Mouse (Mus musculus): ENCODE data around the gene Sumo1. TPM values are rescaled to one million over a fixed set of nuclear protein-coding genes. Genes with fewer than 3 reads are reported as not detected.
A peak's percentile ranks its signal among the peaks of the same experiment; 100 is the strongest.

Sumo1 gene
- polyA plus RNA-seq, 1 experiment: 21.8 TPM

- H3K27ac ChIP-seq (ENCODE audit: control insufficient read depth, insufficient read depth, low read length): no peak overlapping the region
- no peaks in the 10 kb centered on the region for H3K36me3 ChIP-seq (ENCODE audit: control insufficient read depth, insufficient read depth, low read length)
- no peak for DNase-seq
- no peak overlapping the region for H3K4me3 ChIP-seq (ENCODE audit: control insufficient read depth, insufficient read depth, low read length)
- no peaks in the 10 kb centered on the region for H3K27me3 ChIP-seq (ENCODE audit: control insufficient read depth, insufficient read depth, low read length)
- TF ChIP-seq POLR2A (IDR thresholded peaks at IDR 0.05; ENCODE audit: control insufficient read depth, extremely low read depth, insufficient read depth, low read length, poor library complexity) (no peak), CTCF (IDR thresholded peaks at IDR 0.05; ENCODE audit: borderline replicate concordance, control insufficient read depth, extremely low read depth, insufficient read depth, low read length, poor library complexity) (no peak)
- H3K4me1 ChIP-seq (replicated peaks; ENCODE audit: control insufficient read depth, insufficient read depth, low read length): peaks cover 14% of the 10 kb centered on the region
- WGBS: 96% methylated on average over 4 of the region's 4 CpGs
Observed at GRCm38 (mm10) chr1:59609458-59609857, 61.2 kb downstream of the Sumo1 start.

GRCm38 (mm10) chr1:59608920-59609319 is 61.7 kb downstream of the Sumo1 start:
- DNase-seq: peak; percentile 63

GRCm38 (mm10) chr1:59608125-59608762 is 62.4 kb downstream of the Sumo1 start:
- Histone ChIP-seq H3K27ac (ENCODE audit: control insufficient read depth, insufficient read depth, low read length) (peak overlapping the region; percentile 5), H3K27me3 (ENCODE audit: control insufficient read depth, insufficient read depth, low read length) (no peaks in the 10 kb centered on the region), H3K36me3 (ENCODE audit: control insufficient read depth, insufficient read depth, low read length) (no peaks in the 10 kb centered on the region), H3K4me1 (replicated peaks; ENCODE audit: control insufficient read depth, insufficient read depth, low read length) (peaks cover 21% of the 10 kb centered on the region), H3K4me3 (ENCODE audit: control insufficient read depth, insufficient read depth, low read length) (no peak overlapping the region)
- 82% methylated on average over 7 of the region's 7 CpGs for WGBS
- no peak for TF ChIP-seq CTCF (IDR thresholded peaks at IDR 0.05; ENCODE audit: borderline replicate concordance, control insufficient read depth, extremely low read depth, insufficient read depth, low read length, poor library complexity)
- no peak for TF ChIP-seq POLR2A (IDR thresholded peaks at IDR 0.05; ENCODE audit: control insufficient read depth, extremely low read depth, insufficient read depth, low read length, poor library complexity)
- no peak for DNase-seq

More at GRCm38 (mm10) chr1:59608920-59609319, 61.7 kb downstream of the Sumo1 start:
- Histone ChIP-seq H3K4me3 (ENCODE audit: control insufficient read depth, insufficient read depth, low read length) (no peak overlapping the region), H3K36me3 (ENCODE audit: control insufficient read depth, insufficient read depth, low read length) (no peaks in the 10 kb centered on the region), H3K27me3 (ENCODE audit: control insufficient read depth, insufficient read depth, low read length) (no peaks in the 10 kb centered on the region), H3K27ac (ENCODE audit: control insufficient read depth, insufficient read depth, low read length) (peak overlapping the region; percentile 47; the same call in 1 of the 2 replicates), H3K4me1 (replicated peaks; ENCODE audit: control insufficient read depth, insufficient read depth, low read length) (peaks cover 18% of the 10 kb centered on the region)
- TF ChIP-seq POLR2A (IDR thresholded peaks at IDR 0.05; ENCODE audit: control insufficient read depth, extremely low read depth, insufficient read depth, low read length, poor library complexity): no peak
- TF ChIP-seq CTCF (IDR thresholded peaks at IDR 0.05; ENCODE audit: borderline replicate concordance, control insufficient read depth, extremely low read depth, insufficient read depth, low read length, poor library complexity): no peak
- 45% methylated on average over 5 of the region's 5 CpGs for WGBS

GRCm38 (mm10) chr1:59607071-59607470 is 63.6 kb downstream of the Sumo1 start:
- no peak for TF ChIP-seq CTCF (IDR thresholded peaks at IDR 0.05; ENCODE audit: borderline replicate concordance, control insufficient read depth, extremely low read depth, insufficient read depth, low read length, poor library complexity)
- no peak for TF ChIP-seq POLR2A (IDR thresholded peaks at IDR 0.05; ENCODE audit: control insufficient read depth, extremely low read depth, insufficient read depth, low read length, poor library complexity)
- DNase-seq: no peak
- Histone ChIP-seq H3K4me1 (replicated peaks; ENCODE audit: control insufficient read depth, insufficient read depth, low read length) (peaks cover 31% of the 10 kb centered on the region), H3K27ac (ENCODE audit: control insufficient read depth, insufficient read depth, low read length) (no peak overlapping the region), H3K27me3 (ENCODE audit: control insufficient read depth, insufficient read depth, low read length) (no peaks in the 10 kb centered on the region), H3K4me3 (ENCODE audit: control insufficient read depth, insufficient read depth, low read length) (no peak overlapping the region), H3K36me3 (ENCODE audit: control insufficient read depth, insufficient read depth, low read length) (no peaks in the 10 kb centered on the region)
- 94% methylated on average over 7 of the region's 7 CpGs for WGBS

- WGBS: 97% methylated on average over 13 of the region's 13 CpGs
- no peak for DNase-seq
- TF ChIP-seq POLR2A (IDR thresholded peaks at IDR 0.05; ENCODE audit: control insufficient read depth, extremely low read depth, insufficient read depth, low read length, poor library complexity): no peak
- no peak for TF ChIP-seq CTCF (IDR thresholded peaks at IDR 0.05; ENCODE audit: borderline replicate concordance, control insufficient read depth, extremely low read depth, insufficient read depth, low read length, poor library complexity)
- no peaks in the 10 kb centered on the region for H3K27me3 ChIP-seq (ENCODE audit: control insufficient read depth, insufficient read depth, low read length)
- H3K4me3 ChIP-seq (ENCODE audit: control insufficient read depth, insufficient read depth, low read length): no peak overlapping the region
- H3K4me1 ChIP-seq (replicated peaks; ENCODE audit: control insufficient read depth, insufficient read depth, low read length): peaks cover 35% of the 10 kb centered on the region
- H3K36me3 ChIP-seq (ENCODE audit: control insufficient read depth, insufficient read depth, low read length): no peaks in the 10 kb centered on the region
- H3K27ac ChIP-seq (ENCODE audit: control insufficient read depth, insufficient read depth, low read length): no peak overlapping the region
Observed at GRCm38 (mm10) chr1:59606479-59606878, 64.2 kb downstream of the Sumo1 start.

GRCm38 (mm10) chr1:59603893-59604292 is 66.7 kb downstream of the Sumo1 start:
- no peak for DNase-seq
- no peak overlapping the region for H3K27ac ChIP-seq (ENCODE audit: control insufficient read depth, insufficient read depth, low read length)
- TF ChIP-seq CTCF (IDR thresholded peaks at IDR 0.05; ENCODE audit: borderline replicate concordance, control insufficient read depth, extremely low read depth, insufficient read depth, low read length, poor library complexity) (no peak), POLR2A (IDR thresholded peaks at IDR 0.05; ENCODE audit: control insufficient read depth, extremely low read depth, insufficient read depth, low read length, poor library complexity) (no peak)
- WGBS: 82% methylated on average over 11 of the region's 11 CpGs
- H3K27me3 ChIP-seq (ENCODE audit: control insufficient read depth, insufficient read depth, low read length): no peaks in the 10 kb centered on the region
- no peaks in the 10 kb centered on the region for H3K36me3 ChIP-seq (ENCODE audit: control insufficient read depth, insufficient read depth, low read length)
- peaks cover 35% of the 10 kb centered on the region for H3K4me1 ChIP-seq (replicated peaks; ENCODE audit: control insufficient read depth, insufficient read depth, low read length)
- H3K4me3 ChIP-seq (ENCODE audit: control insufficient read depth, insufficient read depth, low read length): no peak overlapping the region

GRCm38 (mm10) chr1:59603417-59603712 is 67.3 kb downstream of the Sumo1 start:
- Histone ChIP-seq H3K4me1 (replicated peaks; ENCODE audit: control insufficient read depth, insufficient read depth, low read length) (peaks cover 33% of the 10 kb centered on the region), H3K4me3 (ENCODE audit: control insufficient read depth, insufficient read depth, low read length) (no peak overlapping the region), H3K36me3 (ENCODE audit: control insufficient read depth, insufficient read depth, low read length) (no peaks in the 10 kb centered on the region), H3K27me3 (ENCODE audit: control insufficient read depth, insufficient read depth, low read length) (no peaks in the 10 kb centered on the region), H3K27ac (ENCODE audit: control insufficient read depth, insufficient read depth, low read length) (no peak overlapping the region)
- DNase-seq: no peak
- 79% methylated on average over 2 of the region's 2 CpGs for WGBS
- TF ChIP-seq POLR2A (IDR thresholded peaks at IDR 0.05; ENCODE audit: control insufficient read depth, extremely low read depth, insufficient read depth, low read length, poor library complexity) (no peak), CTCF (IDR thresholded peaks at IDR 0.05; ENCODE audit: borderline replicate concordance, control insufficient read depth, extremely low read depth, insufficient read depth, low read length, poor library complexity) (no peak)
